Mouse (Mus musculus) lung, postnatal 36 days (tissue): Measurements from ENCODE around the gene Saysd1.

Source experiments
- DNase-seq: peaks from one replicate; pipeline ENCODE4 v3.0.0; 2022; ENCODE audit warnings: mixed read lengths

Saysd1 gene

DNA sequence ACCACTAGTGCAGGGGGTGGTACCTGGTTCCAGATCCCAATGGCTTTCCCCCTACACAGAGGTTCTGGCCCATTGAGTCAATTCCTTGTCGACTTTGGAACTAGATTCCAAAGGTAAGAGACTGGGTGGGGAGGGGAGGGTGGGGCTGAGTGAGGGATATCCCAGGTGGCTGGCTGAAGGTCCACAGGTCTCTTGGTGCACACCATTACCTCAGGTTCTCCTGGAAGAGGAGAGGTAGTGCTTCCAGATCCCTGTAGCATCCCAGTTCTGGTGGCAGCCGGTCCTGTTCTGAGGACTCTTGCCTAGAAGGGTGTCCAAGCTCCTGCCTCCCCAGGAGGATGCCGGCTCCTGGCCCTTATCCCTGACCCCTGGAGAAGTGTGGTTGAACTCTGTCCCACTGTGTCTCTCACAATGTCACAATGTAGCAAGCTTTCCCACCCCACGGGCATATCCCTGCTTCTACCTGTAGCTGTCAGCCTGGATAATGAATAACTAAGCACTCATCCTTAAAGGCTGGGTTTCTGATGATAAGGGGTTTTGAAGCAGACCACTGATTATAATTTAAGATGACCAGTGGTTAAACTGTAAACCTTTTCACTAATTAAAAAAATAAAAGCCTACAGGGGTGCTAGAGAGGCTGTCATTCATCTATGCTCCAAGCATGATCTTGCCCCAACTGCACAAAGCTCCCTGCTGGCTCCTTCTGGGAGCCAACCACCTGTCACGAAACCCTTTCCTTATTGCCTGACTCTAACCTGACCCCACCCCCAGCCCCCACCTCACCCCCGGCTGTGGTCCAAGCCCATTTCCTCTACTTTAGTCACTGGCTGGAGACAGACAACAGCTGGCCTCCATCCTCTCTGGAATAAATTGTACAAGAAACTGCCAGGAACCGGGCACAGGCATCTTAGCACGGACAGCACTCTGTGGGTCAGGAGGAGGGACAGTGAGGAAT is 20.7 kb upstream of the Saysd1 start:
- no peak for DNase-seq

DNA sequence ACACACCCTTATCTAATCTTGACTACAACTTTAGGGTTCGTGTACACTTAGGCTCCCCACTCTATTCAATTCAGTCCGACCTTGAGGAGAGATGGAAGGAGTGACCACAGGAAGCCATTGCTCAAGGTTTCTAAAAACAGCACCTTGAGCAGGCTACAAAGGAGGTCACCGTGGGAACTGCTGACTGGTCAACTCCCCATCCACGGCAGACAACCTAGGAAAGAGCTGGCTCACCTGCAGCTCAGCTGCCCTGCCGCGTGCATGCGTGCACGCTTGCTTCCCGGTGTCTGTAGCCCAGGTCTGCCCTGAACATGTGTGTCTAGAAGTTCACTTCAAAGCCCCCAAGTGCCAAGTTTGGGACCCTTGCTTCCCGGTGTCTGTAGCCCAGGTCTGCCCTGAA is 19.3 kb upstream of the Saysd1 start:
- DNase-seq, result no peak

- DNase-seq, result no peak
Measured at GRCm38 (mm10) chr14:20155718-20156117, 17.4 kb upstream of the Saysd1 start.

- DNase-seq, result no peak
Measured at GRCm38 (mm10) chr14:20154937-20155336, 16.6 kb upstream of the Saysd1 start.

GRCm38 (mm10) chr14:20154245-20154644 is 15.9 kb upstream of the Saysd1 start:
- DNase-seq, result no peak

DNA sequence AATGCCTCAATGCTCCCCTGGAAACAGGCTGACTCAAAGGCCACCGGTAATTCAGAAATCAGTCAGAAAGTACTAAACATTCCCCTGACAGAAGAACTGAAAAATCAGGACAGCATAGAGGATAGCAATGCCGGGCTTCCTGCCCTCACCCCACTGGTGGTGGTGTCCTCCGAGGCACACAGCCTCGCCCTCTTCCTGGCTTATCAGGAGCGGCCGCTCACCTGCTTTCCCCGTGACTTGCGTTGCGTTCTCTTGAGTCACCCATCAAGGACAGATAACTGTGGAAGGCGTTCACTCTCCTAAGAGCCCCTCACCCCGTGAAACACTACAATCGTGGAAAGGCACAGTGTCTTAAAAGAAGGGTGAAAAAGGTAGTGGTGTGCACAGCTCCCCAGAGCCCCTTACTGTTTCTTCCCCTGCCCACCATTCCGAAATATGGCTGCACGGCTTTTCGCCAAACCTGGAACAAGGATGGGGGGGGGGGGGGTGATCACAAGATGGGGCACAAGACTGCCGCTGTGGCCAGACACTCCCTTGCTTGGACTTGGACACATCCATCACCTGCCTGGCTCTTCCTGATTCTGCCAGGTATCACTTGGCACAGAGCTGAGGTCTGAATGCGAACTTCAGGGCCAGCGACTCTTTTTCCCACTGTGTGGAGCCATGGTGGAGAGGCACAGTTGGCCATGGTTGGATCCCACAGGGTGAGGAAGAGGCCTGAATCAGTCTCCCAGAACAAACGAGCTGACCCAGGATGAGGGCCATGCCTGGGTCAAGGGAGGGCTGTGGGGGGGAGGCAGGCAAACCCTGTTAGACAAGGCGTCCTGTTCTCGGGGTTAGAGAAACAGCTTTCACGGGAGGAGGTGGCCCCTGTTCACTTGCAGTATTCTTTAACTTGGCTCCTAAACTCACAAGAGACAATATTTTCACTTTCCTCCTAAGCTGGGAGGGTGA is 11.1 kb upstream of the Saysd1 start:
- DNase-seq, result no peak

DNA sequence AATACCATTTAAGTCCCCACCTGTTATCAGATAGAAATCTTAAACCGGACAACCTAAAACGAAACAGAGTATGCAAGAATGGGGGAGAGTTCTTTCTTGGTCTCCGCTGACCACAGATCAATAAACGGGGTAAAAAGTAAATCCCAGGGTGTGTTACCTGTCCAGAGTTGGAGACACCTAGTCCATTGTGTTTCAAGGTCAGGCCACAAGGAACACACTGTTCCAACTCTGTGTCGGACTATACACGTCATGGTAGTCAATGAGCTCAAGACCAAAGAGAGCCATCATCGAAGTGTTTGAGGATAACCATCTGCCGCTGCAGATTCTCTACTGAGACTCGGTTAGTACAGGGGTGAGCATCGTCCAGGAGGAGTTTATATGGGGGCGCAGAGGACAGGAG is 10.2 kb upstream of the Saysd1 start:
- no peak for DNase-seq

DNA sequence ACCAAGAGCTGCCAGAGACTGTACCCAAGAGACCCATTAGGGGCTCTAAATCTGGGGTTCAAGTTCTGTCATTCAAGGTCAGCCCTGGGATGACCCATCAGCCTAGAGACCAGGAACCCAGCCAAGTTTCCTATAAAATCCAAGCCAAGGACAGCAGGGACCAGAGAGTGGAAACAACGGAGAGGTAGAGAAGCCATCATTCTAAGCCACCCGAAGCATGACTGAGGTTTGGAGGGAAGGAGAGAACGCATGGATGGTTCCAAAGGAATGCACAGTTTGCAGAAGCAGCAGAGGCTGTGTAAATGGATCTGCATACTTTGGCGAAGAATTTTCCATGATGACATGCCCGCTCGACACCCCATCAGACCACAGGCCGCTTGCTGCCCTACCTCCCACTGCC is 9.5 kb upstream of the Saysd1 start:
- no peak for DNase-seq

DNA sequence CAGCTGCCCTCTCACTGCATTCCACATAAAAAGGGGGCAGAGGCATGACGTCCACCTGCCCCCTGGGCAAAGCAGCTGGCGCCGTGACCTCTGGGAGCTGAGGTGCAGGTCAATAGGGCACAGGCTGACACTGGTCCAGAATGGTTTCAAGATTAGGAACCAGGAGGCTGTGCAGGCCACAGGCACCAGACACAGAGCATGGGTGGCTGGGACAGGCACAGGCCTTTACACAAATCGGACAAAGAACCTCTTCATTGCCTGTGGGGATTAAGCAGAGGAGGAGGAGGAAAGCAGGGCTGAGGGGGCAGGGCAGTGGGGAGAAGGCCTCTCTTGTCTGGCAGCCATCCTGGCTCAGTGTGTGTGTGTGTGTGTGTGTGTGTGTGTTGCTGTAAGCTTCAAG is 5.8 kb upstream of the Saysd1 start:
- no peak for DNase-seq

- peak; percentile 42 for DNase-seq
Measured at GRCm38 (mm10) chr14:20134965-20135671, 3.2 kb downstream of the Saysd1 start.

DNA sequence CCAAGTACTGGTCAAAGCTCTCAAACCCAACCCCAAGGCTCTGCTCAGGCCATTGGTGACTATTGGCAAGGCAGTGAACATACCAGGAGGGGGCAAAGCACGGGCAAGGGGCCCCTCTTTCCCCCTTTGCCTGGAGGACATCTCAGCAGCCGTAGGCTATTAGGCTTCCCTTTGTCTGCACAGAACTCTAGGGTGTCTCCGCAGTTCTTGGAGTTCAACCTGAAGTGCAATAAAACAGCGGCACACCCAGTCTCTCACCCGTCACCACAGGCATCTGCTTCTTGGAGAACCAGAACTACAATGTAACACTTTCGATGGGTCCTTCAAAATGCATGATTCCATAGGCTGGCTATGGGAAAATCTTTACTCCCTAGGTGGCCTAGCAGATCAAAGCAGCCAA is 10.2 kb downstream of the Saysd1 start:
- DNase-seq, result no peak

- no peak for DNase-seq
Measured at GRCm38 (mm10) chr14:20127406-20128087, 10.8 kb downstream of the Saysd1 start.

- peak; percentile 29 for DNase-seq
Measured at GRCm38 (mm10) chr14:20120868-20121267, 17.5 kb downstream of the Saysd1 start.

DNA sequence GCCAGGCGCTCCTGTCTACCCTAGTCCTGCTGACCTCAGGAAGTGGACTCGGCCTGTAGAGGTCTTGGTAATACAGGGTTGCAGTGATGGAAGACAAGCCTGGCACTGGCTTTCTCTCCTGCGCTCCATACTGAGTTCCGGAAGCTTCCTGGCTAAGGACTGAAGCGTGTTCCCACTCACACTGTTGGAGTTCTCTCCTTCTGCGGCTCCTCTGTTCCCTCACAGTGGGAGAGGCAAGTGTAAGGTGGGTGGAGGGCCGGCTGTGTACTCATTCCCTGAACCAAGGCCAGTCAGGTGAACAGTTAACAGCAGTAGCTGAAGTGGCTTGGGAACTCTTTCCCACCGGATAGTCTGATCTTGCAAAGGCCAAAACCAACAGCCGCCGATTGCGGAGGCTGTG is 18.3 kb downstream of the Saysd1 start:
- no peak for DNase-seq

GRCm38 (mm10) chr14:20116149-20116605 is 22.2 kb downstream of the Saysd1 start:
- DNase-seq, result peak; percentile 54

DNA sequence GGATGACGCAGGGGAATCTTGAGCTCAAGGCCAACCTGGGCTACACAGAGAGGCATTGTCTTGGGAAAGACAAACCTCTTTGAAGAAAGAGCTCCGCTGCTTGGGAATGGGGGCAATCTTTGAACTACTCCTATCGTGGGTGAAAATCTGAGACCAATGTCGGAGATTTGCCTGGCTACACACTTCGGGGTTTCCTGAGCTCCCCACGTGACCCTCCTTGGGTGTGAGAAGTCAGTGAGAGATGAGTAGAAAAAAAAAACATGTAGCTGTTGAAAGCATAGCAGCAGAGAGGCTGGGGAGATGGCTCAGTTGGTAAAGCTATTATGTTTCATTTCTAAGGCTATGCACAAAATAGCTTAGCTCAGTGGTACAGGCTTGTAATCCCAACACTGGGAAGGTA is 23.4 kb downstream of the Saysd1 start:
- no peak for DNase-seq

DNA sequence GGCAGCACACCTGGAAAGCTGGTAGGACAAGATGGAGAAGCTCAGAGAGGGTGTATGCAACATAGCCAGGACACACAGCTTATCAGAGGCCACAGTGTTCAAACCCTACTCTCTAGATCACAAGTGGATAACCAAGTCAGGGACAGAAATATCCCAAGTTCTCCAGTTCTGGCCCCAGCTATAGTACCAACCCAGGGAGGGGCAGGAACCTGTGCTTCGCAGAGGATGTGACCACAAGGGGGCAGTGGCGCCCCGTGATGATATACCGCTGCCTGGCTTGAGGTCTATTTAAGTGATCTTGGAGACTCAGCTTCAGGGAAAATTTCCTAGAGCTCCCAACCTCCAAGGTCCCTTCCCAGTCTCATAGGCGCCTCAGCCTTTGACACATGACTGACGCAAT is 24.4 kb downstream of the Saysd1 start:
- peak; percentile 95 for DNase-seq

GRCm38 (mm10) chr14:20113189-20113961 is 25.0 kb downstream of the Saysd1 start:
- no peak for DNase-seq

- DNase-seq, result no peak
Measured at GRCm38 (mm10) chr14:20112218-20112617, 26.1 kb downstream of the Saysd1 start.

DNA sequence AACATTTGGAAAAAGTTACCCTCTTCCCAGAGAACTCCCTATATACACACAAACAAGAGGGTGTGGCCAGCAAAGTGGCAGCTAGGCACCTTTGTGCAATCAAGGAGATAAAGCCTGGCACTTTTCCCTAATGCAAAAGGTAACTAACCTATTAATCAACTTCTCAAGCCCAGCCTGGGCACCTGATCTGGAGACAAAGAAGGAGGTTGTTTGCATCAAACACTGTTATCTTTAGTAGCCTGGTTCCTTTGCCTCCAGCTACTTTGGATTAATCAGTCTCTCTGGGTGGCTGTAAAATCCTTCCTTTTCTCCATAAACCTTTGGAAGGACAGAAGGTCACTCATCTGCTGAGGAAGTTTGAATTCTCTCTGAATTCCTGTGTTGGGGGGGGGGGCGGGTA is 27.4 kb downstream of the Saysd1 start:
- no peak for DNase-seq

- peak; percentile 56 for DNase-seq
Measured at GRCm38 (mm10) chr14:20106271-20106670, 32.1 kb downstream of the Saysd1 start.
